Mouse (Mus musculus) cortical plate, adult 2 months (tissue): Measurements from ENCODE around the gene Trip10. TPM values are rescaled to one million over a fixed set of nuclear protein-coding genes. Genes with fewer than 3 reads are reported as not detected.
"Not testable (repeated sequence)": the region's sequence is repeated elsewhere in the genome, so short reads cannot be mapped to it uniquely, and the experiment has no call there.

Experiments
- H3K27ac ChIP-seq: fragments of 200-500 bp; 2 replicates; pipeline ENCODE4 v1.5.1; 2012; ENCODE audit warnings: low read length, control low read depth, inconsistent platforms; ENCODE audit not compliant: insufficient read depth
- H3K4me1 ChIP-seq: fragments of 200-500 bp; 2 replicates; pipeline ENCODE4 v1.6.1; 2011; ENCODE audit warnings: low read length; ENCODE audit not compliant: control insufficient read depth, insufficient read depth
- H3K4me3 ChIP-seq: fragments of 200-500 bp; 2 replicates; pipeline ENCODE4 v1.5.1; 2011; ENCODE audit warnings: mild to moderate bottlenecking, low read length, control low read depth; ENCODE audit not compliant: insufficient read depth
- CTCF ChIP-seq: fragments of 200-500 bp; IDR thresholded peaks from 2 replicates; pipeline ENCODE4 v1.5.1; 2011; ENCODE audit warnings: mild to moderate bottlenecking, control low read depth, low read length; ENCODE audit not compliant: insufficient read depth; ENCODE audit errors: extremely low read depth
- POLR2A ChIP-seq: fragments of 200-500 bp; IDR thresholded peaks from 2 replicates; pipeline ENCODE4 v1.6.1; 2011; ENCODE audit warnings: mild to moderate bottlenecking, low read length, control low read depth; ENCODE audit not compliant: insufficient read depth; ENCODE audit errors: extremely low read depth
- polyA plus RNA-seq: library from polyadenylated mRNA; depleted of rRNA; stranded (reverse); fragments of >200 nt; gene quantifications from 2 replicates; pipeline ENCODE4 v1.2.3, GENCODE M21; 2012

The Trip10 gene
- polyA plus RNA-seq, 1 experiment: 10.1 TPM

DNA sequence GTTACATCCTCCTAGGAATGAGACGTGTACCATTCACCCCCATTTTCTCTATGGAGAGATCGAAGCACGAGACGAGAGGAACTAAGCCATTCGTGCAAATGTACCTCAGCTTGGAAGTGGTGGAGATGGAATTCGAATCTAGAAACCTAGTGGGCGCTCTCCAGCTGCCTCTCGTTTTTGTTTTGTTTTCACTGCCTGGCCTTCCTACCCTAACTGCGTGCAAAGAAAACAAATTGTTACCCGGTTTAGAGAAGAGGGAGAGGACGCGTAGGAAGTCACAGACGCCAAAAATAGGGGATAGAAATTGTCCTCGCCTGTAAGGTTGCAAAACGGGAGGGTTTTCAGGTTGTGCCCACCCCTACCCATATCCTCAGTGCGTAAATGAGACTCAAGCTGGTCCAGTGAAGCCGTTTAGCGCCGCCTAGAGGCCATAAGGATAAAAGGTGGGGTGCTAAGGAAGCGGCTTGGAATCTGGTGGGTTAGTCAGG lies 27.4 kb downstream of the Trip10 start:
- H3K4me3 ChIP-seq: peak overlapping the region; percentile 24
- TF ChIP-seq POLR2A (no peak), CTCF (peak; percentile 84)
- H3K27ac ChIP-seq: 0 out of 2 replicates have a peak overlapping the region, but pooled peaks have one; percentile 3
- H3K4me1 ChIP-seq: peaks cover 1% of the 10 kb centered on the region; the same call in 1 of the 2 replicates

DNA sequence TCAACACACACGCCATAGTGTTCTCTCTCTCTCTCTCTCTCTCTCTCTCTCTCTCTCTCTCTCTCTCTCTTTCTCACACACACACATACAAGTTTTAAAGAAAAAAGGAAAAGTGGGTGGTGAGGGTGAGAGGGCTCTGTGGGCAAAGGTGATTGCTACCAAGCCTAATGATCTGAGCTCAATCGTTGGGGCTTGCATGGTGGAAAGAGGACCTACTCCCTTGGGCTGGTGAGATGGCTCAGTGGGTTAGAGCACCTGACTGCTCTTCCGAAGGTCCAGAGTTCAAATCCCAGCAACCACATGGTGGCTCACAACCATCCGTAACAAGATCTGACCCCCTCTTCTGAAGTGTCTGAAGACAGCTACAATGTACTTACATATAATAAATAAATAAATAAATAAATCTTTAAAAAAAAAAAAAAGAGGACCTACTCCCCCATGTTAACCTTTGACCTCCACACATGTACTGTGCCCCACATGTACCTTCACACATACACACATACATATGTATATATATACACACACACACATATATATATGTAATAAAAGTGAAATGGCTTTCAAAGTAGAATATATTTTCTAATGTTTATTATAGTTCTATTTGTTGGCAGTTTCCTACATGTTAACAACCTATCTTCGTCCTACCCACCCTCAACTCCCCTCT lies 28.5 kb downstream of the Trip10 start:
- not testable (repeated sequence) for H3K27ac ChIP-seq, H3K4me1 ChIP-seq, H3K4me3 ChIP-seq

DNA sequence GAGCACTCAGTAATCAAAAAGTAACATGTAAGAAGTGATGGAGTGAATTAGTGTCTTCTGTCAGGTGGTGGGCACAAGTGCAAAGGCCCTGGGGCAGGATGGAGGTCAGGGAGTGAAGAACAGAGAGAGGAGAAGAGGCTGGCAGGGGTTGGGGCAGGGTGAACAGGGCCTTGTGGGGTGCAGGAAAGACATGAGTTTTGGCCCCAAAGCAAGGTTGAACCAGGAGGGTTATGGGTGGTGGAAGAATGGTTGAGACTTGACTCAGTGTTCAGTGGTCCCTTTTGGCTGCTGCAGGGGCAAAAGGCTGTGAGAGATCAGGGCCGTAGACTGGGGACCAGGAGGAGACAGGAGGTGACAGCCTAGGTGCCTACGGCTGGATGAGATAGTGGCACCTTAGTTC lies 29.3 kb downstream of the Trip10 start:
- no peak overlapping the region for H3K4me3 ChIP-seq
- TF ChIP-seq CTCF: no peak
- no peak for TF ChIP-seq POLR2A
- H3K4me1 ChIP-seq: peaks cover 1% of the 10 kb centered on the region; the same call in 1 of the 2 replicates

DNA sequence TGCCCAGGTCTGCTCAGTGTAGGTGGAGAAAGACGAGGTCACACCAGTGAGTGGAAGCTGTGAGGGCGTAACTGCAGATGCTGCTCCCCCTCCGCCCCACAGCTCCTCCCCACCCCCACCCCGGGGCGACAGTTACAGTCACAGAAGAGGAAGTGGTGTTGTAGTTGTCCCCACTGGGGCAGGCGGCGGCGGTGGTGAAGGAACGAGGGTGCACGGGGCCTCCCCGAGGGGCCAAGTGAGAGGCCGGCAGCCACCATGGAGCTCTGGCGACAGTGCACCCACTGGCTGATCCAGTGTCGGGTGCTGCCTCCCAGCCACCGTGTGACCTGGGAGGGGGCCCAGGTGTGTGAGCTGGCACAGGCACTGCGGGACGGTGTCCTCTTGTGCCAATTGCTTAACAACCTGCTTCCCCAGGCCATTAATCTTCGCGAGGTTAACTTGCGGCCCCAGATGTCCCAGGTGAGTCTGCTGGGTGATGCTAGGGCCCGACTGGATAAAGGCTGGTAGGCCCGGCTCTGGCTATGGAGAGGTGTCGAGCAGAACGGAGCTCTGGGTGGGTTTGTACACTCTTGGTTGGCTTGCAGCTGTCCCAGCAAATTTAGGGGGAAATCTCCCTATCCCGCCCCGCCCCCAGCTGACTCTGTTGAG lies 29.8 kb downstream of the Trip10 start, which contains the start of gene Vav1:
Gene Vav1, plus strand, starts transcription at position 158 of the 648 bp plus-strand sequence.
- no peak for TF ChIP-seq CTCF
- TF ChIP-seq POLR2A: no peak
- Histone ChIP-seq H3K4me3 (peak within 1 kb of the TSS; percentile 14; the same call in 1 of the 2 replicates), H3K4me1 (peaks cover 1% of the 10 kb centered on the region; the same call in 1 of the 2 replicates), H3K27ac (peak within 1 kb of the TSS; percentile 40; the same call in 1 of the 2 replicates)

More for the DNA sequence above, 29.3 kb downstream of the Trip10 start:
- H3K27ac ChIP-seq: no peak overlapping the region

DNA sequence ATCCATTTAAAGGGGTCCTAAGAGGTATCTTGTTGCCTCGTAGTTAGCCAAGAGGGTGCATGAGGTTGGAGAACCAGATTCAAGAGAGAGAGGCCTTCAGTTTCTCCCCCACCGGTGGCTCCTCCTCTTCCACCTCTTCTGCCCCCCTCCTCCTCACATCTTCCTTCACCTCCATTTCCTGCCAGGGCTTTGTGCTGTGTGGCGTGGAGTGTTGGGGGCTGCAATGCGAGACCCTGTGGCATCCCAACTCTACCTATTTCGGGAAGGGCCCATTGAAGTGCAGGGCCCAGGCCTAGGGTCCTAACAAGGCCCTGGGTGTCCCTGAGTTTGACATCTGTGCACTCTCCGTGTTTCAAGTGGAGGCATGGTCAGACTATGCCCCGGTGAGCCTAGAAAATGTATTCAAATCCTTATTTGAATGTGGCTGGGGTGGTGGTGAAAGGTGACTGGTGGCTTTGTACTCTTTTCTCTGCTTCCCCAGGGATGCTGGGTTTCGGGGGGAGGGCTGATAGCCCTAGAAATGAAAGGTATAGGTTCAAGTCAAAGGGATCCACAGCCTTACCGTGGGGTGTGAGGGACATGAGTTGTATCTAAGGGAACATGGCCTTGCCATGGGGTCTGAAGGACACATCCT lies 30.5 kb downstream of the Trip10 start:
- peak overlapping the region; percentile 14; the same call in 1 of the 2 replicates for H3K4me3 ChIP-seq
- H3K27ac ChIP-seq: no peak overlapping the region
- H3K4me1 ChIP-seq: peaks cover 1% of the 10 kb centered on the region; the same call in 1 of the 2 replicates
- TF ChIP-seq POLR2A (no peak), CTCF (no peak)

DNA sequence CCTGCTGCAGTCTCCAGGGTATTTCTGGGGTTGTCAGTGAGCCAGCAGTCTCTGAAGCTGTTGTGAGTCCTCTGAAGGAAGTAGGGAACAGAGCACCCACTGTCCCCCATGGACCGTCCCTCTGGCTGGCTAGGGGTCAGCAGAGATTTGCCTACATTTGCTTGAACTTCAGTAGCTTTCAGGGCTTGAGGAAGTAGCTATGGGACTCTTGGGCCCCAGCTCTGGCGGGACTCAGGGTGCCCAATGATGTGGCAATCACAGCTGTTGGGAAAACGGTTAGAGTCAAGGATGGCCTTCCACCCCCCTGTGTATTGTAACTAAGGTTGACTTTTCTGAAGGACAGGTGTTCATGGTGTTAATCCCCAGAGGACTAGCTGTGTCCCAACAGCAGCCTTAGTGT lies 31.2 kb downstream of the Trip10 start:
- Histone ChIP-seq H3K4me3 (no peak overlapping the region), H3K27ac (no peak overlapping the region), H3K4me1 (peaks cover 1% of the 10 kb centered on the region; the same call in 1 of the 2 replicates)
- TF ChIP-seq POLR2A: no peak
- TF ChIP-seq CTCF: no peak

DNA sequence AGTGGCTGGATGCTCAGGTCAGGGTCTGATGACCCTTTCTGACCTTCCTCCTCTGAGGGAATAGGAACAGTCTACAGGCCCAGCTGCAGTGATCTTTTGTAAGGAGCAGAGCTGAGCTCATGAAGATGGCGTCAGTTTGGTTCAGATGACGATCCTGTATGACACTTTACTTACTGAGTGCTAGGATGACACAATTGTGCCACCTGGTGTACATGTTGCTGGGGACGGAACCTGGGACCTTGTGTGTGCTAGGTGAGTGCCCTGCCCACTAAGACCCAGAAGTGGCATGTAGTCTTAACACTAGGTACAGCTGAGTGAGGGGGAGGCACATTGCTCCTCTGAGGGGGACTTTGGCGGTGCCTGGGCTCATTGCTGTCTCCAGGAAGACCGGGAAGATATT lies 34.7 kb downstream of the Trip10 start:
- H3K4me3 ChIP-seq: no peak overlapping the region
- H3K4me1 ChIP-seq: no peaks in the 10 kb centered on the region
- no peak overlapping the region for H3K27ac ChIP-seq
- no peak for TF ChIP-seq POLR2A
- no peak for TF ChIP-seq CTCF

DNA sequence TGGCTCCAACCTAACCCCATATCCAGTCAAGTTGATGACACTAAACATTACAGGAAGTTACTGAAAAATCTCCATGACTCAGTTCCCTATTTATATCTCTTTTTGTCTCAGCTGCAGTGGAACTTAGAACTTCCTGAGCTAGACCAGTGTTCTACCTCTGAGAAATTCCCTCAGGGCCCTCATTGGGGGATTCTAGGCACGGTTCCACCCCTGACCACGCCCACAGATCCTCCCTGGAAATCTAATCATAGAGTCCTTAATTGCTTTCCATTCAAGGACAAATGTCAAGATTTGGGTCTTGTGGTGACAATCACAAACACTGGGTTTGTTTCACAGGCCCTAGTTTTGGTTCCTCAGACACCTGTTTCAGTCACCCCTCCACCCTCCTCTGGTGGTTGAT lies 35.8 kb downstream of the Trip10 start:
- TF ChIP-seq POLR2A (no peak), CTCF (no peak)
- Histone ChIP-seq H3K4me1 (no peaks in the 10 kb centered on the region), H3K4me3 (no peak overlapping the region), H3K27ac (no peak overlapping the region)

DNA sequence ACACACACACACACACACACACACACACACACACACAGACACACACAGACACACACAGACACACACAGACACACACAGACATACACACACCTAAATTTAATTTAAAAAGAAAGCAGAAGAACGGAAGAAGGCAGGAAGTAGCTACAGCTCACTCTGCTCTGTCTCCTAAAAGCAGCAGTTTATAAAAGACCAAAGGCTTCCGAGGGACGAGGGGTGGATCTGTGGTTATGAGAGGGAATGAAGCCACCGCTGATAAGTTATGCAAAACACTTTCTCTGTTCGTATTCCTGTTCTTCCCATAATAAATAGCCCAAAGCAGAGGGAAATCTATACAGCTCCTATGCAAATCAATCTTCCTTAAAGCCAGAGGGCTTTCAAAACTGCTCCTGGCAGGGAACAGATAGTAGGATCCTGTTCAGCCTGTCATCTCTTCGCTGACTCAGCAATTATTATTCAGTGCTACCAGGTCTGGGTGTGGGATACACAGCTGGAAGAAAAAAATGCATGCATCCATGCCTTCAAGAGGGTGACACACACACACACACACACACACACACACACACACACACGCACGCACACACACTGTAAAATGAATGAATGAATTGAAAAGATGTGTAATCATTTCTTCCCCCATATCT lies 37.6 kb downstream of the Trip10 start:
- no peak overlapping the region for H3K4me3 ChIP-seq
- no peaks in the 10 kb centered on the region for H3K4me1 ChIP-seq
- H3K27ac ChIP-seq: no peak overlapping the region
- no peak for TF ChIP-seq POLR2A
- no peak for TF ChIP-seq CTCF

DNA sequence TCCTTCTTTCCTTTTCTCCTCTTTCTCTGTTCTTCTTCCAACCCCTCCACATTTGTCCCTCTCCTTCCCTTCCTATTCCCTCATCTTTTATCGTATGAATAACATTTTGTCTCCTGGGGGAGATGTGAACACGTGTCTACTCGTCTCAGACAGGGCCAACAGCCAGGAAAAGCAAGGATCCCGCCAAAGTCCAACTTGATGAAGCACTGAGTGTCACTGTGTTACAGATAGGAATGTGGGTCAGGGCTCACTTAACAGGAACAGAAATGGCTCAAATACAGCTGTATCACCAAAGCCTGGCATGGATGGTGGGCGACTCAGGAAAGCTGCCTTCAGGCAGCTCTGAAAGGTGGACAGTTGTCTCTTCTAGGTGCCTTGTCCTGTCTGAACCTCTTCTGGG lies 40.0 kb downstream of the Trip10 start:
- H3K4me1 ChIP-seq: no peaks in the 10 kb centered on the region
- no peak overlapping the region for H3K27ac ChIP-seq
- H3K4me3 ChIP-seq: no peak overlapping the region
- TF ChIP-seq CTCF: no peak
- TF ChIP-seq POLR2A: no peak
